Mouse (Mus musculus) adrenal gland, postnatal 0 days (tissue): Measurements from ENCODE around the gene Zfp955b. TPM values are rescaled to one million over a fixed set of nuclear protein-coding genes. Genes with fewer than 3 reads are reported as not detected.

Experiments used
- polyA plus RNA-seq: library from polyadenylated mRNA; unstranded; fragments of >200 nt; fragmentation: Nextera tagmentation; extraction: Ambion mirVana; gene quantifications from 2 replicates; pipeline ENCODE4 v1.2.1, GENCODE M21; 2015

Gene Zfp955b
- polyA plus RNA-seq, result 5.2 and 6.9 TPM in 2 replicates

GRCm38 (mm10) chr17:33289039-33289875, at the start of gene Zfp955b:
Gene Zfp955b, plus strand, starts transcription at chr17:33289544.

GRCm38 (mm10) chr17:33254530-33255318, 34.6 kb upstream of the Zfp955b start, which contains the start of gene Zfp955a:
Gene Zfp955a, minus strand, starts transcription at chr17:33255145.

GRCm38 (mm10) chr17:33264376-33264775, 25.0 kb upstream of the Zfp955b start, which contains the start of gene Olfr63:
Gene Olfr63, plus strand, starts transcription at chr17:33264676.

Other genes with a start within 250 kb of the Zfp955b start
- not detected in 2 replicates for gene 4921501E09Rik, start 221.5 kb upstream of the Zfp955b start, polyA plus RNA-seq
- 6.8 and 7.5 TPM in 2 replicates for gene Zfp563, start 200.2 kb upstream of the Zfp955b start, polyA plus RNA-seq
- gene Morc2b, start 149.9 kb upstream of the Zfp955b start, polyA plus RNA-seq, result 0.06 TPM in 2 replicates
- gene Olfr55, start 121.1 kb upstream of the Zfp955b start, polyA plus RNA-seq, result not detected in 2 replicates
- not detected in 2 replicates for gene Olfr239, start 98.2 kb upstream of the Zfp955b start, polyA plus RNA-seq
- not detected in 2 replicates for gene Olfr1564, start 67.9 kb upstream of the Zfp955b start, polyA plus RNA-seq
- 13.1 and 14.4 TPM in 2 replicates for gene Zfp955a, start 34.4 kb upstream of the Zfp955b start, polyA plus RNA-seq
- gene Olfr63, start 24.9 kb upstream of the Zfp955b start, polyA plus RNA-seq, result 0.03 and 0.05 TPM in 2 replicates
- 8.6 and 10.3 TPM in 2 replicates for gene Zfp81, start 69.3 kb downstream of the Zfp955b start, polyA plus RNA-seq
- 7.6 and 10.4 TPM in 2 replicates for gene Zfp101, start 105.1 kb downstream of the Zfp955b start, polyA plus RNA-seq
- gene Actl9, start 143.4 kb downstream of the Zfp955b start, polyA plus RNA-seq, result not detected in 2 replicates
- gene Adamts10, start 234.7 kb downstream of the Zfp955b start, polyA plus RNA-seq, result 30.0 and 32.6 TPM in 2 replicates